Mouse (Mus musculus) ES-E14 (cell line): ENCODE results near the gene 2310011J03Rik.

ENCODE experiments used
- MAFK ChIP-seq: IDR thresholded peaks from 2 replicates; pipeline ENCODE4 v1.6.1; 2014; ENCODE audit warnings: mild to moderate bottlenecking, low read depth, low read length, inconsistent platforms; ENCODE audit not compliant: insufficient read depth
- ZNF384 ChIP-seq: IDR thresholded peaks from 2 replicates; pipeline ENCODE4 v1.6.1; 2012; ENCODE audit warnings: low read depth, low read length, inconsistent platforms

DNA sequence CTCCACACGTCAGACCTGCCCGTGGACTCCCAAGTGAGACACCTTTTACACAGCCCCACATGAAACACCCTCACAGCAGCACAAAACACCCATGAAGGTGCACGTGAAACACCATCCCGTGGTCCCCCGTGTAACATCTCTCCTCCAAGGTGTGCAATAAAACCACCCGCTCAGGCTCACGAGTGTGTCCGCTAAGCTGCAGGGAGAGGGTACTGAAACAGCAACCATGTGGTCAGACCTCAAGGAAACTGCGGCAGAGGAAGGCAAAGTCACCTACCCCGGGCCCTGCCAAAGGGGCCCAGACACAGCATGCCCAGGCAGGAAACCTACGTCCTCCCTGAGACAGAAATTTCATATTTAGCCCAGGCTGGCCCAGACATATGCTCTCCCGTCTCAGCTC, 15.9 kb upstream of the 2310011J03Rik start:
- TF ChIP-seq ZNF384 (no peak), MAFK (no peak)
